Mouse (Mus musculus) liver, postnatal 0 days (tissue): ENCODE measurements at regions not wholly inside any gene's neighbourhood (a gene's known extent, or its start where the extent isn't known, plus 50 kb on each side); places are given as distances from the start of the nearest gene placed in this dataset.

Experiments used
- ATAC-seq: fragments of 200-750 bp; cut with Nextera tagmentation; 2 replicates; pipeline ENCODE4 v1.8.0; 2017; ENCODE audit warnings: mild to moderate bottlenecking, moderate library complexity
- DNase-seq: peaks from one replicate; pipeline ENCODE4 v3.0.0-alpha.2; 2016
- H3K27ac ChIP-seq: fragments of 300-500 bp; sonication (generic); 2 replicates; pipeline ENCODE4 v1.5.1; 2014; ENCODE audit warnings: antibody characterized with exemption, moderate library complexity, mild to moderate bottlenecking, low read depth
- H3K27me3 ChIP-seq: fragments of 300-500 bp; sonication (generic); 2 replicates; pipeline ENCODE4 v1.6.1; 2014; ENCODE audit warnings: low read length, control low read depth, mixed read lengths; ENCODE audit not compliant: insufficient read depth
- H3K36me3 ChIP-seq: fragments of 300-500 bp; sonication (generic); replicated peaks from 2 replicates; pipeline ENCODE4 v1.6.1; 2014; ENCODE audit warnings: mild to moderate bottlenecking, control low read depth, low read length, moderate library complexity, mixed read lengths; ENCODE audit not compliant: insufficient read depth
- H3K4me1 ChIP-seq: fragments of 300-500 bp; sonication (generic); 2 replicates; pipeline ENCODE4 v1.6.1; 2014; ENCODE audit warnings: antibody characterized with exemption, mild to moderate bottlenecking, control low read depth; ENCODE audit not compliant: insufficient read depth
- H3K4me2 ChIP-seq: fragments of 300-500 bp; sonication (generic); 2 replicates; pipeline ENCODE4 v1.6.1; 2014; ENCODE audit warnings: low read depth, mild to moderate bottlenecking, low read length, moderate library complexity, mixed read lengths
- H3K4me3 ChIP-seq: fragments of 300-500 bp; sonication (generic); 2 replicates; pipeline ENCODE4 v1.5.1; 2014; ENCODE audit warnings: low read depth, low read length
- H3K9ac ChIP-seq: fragments of 300-500 bp; sonication (generic); replicated peaks from 2 replicates; pipeline ENCODE4 v1.6.1; 2014; ENCODE audit warnings: mild to moderate bottlenecking, moderate library complexity
- H3K9me3 ChIP-seq: fragments of 300-500 bp; sonication (generic); 2 replicates; pipeline ENCODE4 v1.6.1; 2016; ENCODE audit warnings: mild to moderate bottlenecking, control low read depth, low read length, mixed read lengths
- CTCF ChIP-seq: sonication (generic); IDR thresholded peaks from 2 replicates; pipeline ENCODE4 v1.5.1; 2016; ENCODE audit warnings: antibody characterized with exemption, low read depth
- EP300 ChIP-seq: IDR thresholded peaks from 2 replicates; pipeline ENCODE4 v1.6.1; 2016; ENCODE audit warnings: antibody characterized with exemption, low read depth, mild to moderate bottlenecking
- WGBS: fragments of 180-500 bp; shearing (Covaris S2); extraction: QIAGEN DNeasy Blood & Tissue Kit; methylation state at CpG from one replicate; pipeline ENCODE4 v1.1.7; 2014; ENCODE audit not compliant: insufficient replicate concordance; 5-methylcytosine and 5-hydroxymethylcytosine counted together

DNA sequence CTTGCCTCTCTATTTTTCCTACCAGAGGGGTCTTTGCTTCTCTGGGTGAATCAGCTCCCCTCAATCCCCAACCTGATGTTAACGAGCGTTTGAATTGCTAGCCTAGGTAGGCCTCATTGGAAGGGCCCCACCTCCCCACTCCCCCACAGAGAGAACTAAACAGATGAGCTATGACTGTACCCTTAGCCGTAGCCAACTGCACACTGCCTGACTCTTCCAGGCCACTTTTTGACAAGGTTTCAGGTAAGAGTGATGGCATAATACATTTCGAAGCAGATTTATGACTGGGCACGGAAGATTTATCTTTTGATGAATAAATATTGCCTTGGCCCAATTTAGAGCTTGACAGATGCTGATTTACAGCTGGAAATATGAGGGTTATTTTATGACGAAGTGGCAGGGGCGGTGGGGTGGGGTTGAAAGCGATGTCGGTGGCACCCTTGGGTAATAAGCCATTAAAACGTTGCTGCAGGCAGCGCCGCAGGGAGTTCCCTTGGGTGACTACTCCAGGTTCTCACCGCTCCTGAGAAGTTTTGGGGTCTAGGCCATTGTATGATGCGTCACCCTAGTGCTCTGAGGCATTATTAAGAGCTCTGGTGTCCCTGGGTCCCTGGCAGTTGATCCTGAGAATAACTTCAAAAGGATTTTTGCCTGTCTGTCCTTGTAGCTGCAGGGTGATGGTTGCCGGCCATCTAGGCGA is 159.7 kb upstream of the Mrps10 start:
- Histone ChIP-seq H3K27me3 (no peaks in the 10 kb centered on the region), H3K36me3 (no peaks in the 10 kb centered on the region), H3K27ac (no peak overlapping the region), H3K9ac (no peak overlapping the region), H3K4me1 (peaks cover 3% of the 10 kb centered on the region; the same call in 1 of the 2 replicates), H3K9me3 (no peaks in the 10 kb centered on the region), H3K4me2 (no peak overlapping the region), H3K4me3 (no peak overlapping the region)
- DNase-seq (no peak), ATAC-seq (no peak)
- WGBS = 84% methylated on average over 16 of the region's 16 CpGs
- no peak for TF ChIP-seq EP300
- TF ChIP-seq CTCF = no peak

DNA sequence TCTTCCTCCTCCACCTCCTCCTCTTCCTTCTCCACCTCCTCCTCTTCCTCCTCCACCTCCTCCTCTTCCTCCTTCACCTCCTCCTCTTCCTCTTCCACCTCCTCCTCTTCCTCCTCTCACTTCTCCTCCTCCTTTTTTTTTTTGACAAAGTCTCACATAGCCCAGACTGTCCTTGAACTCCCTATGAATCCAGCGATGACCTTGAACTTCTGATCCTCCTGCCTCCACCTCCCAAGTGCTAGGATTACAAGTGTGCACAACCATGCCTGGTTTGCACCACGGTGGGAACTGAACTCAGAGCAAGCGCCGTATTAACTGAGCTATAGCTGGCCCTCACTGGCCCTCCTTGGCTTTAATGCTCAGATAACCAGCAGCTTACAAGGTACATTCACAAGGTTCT is 161.2 kb upstream of the Mrps10 start:
- ATAC-seq (no peak), DNase-seq (no peak)
- Histone ChIP-seq H3K27ac (no peak overlapping the region), H3K4me2 (no peak overlapping the region), H3K4me1 (peaks cover 3% of the 10 kb centered on the region; the same call in 1 of the 2 replicates), H3K27me3 (no peaks in the 10 kb centered on the region), H3K9ac (no peak overlapping the region), H3K9me3 (no peaks in the 10 kb centered on the region), H3K36me3 (no peaks in the 10 kb centered on the region), H3K4me3 (no peak overlapping the region)
- WGBS = 84% methylated on average over 4 of the region's 4 CpGs
- no peak for TF ChIP-seq CTCF
- TF ChIP-seq EP300 = no peak

DNA sequence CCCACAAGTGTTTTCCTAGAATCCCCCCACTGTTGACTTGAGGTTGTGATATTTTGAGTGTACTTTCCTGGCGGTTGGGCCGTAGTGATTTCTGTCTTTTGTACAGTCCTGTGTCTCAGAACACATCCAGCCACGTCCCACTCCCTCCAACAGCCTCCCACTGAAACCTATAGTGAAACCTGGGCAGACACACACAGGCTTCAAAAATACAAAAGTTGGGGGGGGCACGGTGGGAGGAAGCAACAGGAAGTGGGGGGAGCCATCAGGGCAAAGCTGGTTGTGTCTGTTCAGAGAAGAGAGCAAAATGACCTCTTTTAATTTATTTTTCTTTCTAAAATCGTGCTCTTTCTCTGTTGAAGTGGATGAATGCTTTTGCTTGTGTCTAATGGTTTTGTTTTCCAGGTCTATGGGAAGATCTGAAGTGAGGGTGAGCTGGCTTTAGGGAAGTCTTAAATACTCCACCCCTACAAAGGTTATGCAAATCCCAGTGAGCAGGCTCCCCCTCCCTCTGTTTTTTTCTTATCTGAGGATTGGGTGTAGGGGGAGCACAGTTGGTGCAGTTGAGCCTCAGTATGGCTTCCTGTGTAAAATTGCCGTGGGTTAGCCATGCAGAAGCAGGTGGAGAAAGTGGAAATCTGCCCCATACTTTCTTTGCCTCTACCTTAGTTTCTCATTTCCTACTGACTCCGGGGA is 164.1 kb upstream of the Mrps10 start:
- WGBS = 40% methylated on average over 7 of the region's 7 CpGs
- DNase-seq = no peak
- TF ChIP-seq CTCF = no peak
- no peak for TF ChIP-seq EP300

DNA sequence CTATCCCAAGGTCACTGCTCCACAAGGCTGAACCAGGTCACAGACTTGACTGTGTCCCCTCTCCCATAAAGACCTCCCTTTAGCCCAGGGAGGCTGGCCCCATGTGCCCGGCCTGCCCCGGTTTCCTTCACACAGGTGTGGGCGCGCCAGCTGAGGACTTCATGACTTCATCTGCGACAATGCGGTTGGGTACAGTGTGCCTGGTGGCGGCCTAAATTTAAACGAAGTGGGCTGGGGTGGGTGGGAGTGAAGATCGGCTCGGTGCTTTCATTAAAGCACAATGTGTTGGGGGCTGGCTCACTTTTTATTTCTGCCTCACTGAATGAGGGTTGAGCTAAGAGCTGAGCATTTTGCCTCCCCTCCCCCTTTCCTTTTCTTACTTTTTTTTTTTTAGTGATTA is 169.5 kb upstream of the Mrps10 start:
- H3K4me3 ChIP-seq = no peak overlapping the region
- H3K27ac ChIP-seq = no peak overlapping the region
- ATAC-seq (no peak), DNase-seq (no peak)
- H3K4me2 ChIP-seq = no peak overlapping the region
- no peaks in the 10 kb centered on the region for H3K36me3 ChIP-seq
- no peaks in the 10 kb centered on the region for H3K9me3 ChIP-seq
- H3K4me1 ChIP-seq = peaks cover under 1% of the 10 kb centered on the region; the same call in 1 of the 2 replicates
- TF ChIP-seq EP300 = no peak
- TF ChIP-seq CTCF = no peak
- WGBS = 83% methylated on average over 10 of the region's 10 CpGs
- H3K9ac ChIP-seq = no peak overlapping the region
- H3K27me3 ChIP-seq = no peaks in the 10 kb centered on the region

More for the DNA sequence above, 164.1 kb upstream of the Mrps10 start:
- Histone ChIP-seq H3K27me3 (no peaks in the 10 kb centered on the region), H3K27ac (no peak overlapping the region), H3K9ac (no peak overlapping the region), H3K4me3 (no peak overlapping the region), H3K36me3 (no peaks in the 10 kb centered on the region), H3K9me3 (no peaks in the 10 kb centered on the region), H3K4me2 (no peak overlapping the region), H3K4me1 (peaks cover 3% of the 10 kb centered on the region; the same call in 1 of the 2 replicates)
- ATAC-seq = no peak

DNA sequence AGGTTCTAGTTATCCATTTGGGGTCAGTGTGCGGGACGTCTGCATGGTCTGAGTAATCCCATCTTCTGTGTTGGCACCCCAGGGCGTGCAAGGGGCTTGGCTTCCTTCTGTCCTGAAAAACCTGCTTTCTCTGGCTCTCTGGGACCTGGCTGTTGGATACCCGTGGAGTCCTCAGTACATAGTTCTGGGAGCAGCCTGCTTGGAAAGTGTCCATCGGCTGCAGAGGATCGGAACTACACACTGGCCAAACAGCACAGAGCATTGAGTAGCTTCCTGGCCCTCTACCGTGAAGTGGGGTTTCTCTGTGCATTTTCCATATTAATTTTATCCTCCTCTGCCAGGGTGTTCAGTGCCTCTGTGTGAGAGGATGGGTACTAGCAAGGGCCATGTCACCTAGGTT is 170.7 kb upstream of the Mrps10 start:
- no peak overlapping the region for H3K27ac ChIP-seq
- H3K4me3 ChIP-seq = no peak overlapping the region
- H3K4me2 ChIP-seq = no peak overlapping the region
- no peaks in the 10 kb centered on the region for H3K9me3 ChIP-seq
- TF ChIP-seq EP300 (no peak), CTCF (no peak)
- ATAC-seq = no peak
- H3K27me3 ChIP-seq = no peaks in the 10 kb centered on the region
- WGBS = 73% methylated on average over 7 of the region's 7 CpGs
- no peaks in the 10 kb centered on the region for H3K36me3 ChIP-seq
- H3K4me1 ChIP-seq = no peaks in the 10 kb centered on the region
- H3K9ac ChIP-seq = no peak overlapping the region
- no peak for DNase-seq

DNA sequence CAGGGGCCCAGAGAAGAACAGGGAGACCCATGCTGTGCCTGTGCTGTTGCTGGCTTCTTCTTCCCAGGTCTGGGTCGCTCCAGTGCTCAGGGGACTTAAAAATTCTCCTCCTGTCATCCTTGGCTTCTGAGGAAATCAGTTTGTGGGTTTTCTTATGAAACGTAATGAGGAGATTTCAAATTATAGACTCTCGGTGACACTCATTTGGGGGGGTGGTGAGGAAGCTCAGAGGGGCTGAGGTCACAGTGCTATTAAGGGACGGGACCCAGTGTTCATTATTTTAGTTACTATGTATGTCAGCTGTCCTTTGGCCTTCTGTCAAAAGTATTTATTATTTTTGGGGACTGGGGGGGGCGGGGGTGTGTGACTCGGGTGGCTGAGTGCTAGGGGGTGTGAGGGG is 171.7 kb upstream of the Mrps10 start:
- no peak for ATAC-seq
- no peak for DNase-seq
- no peaks in the 10 kb centered on the region for H3K9me3 ChIP-seq
- no peak overlapping the region for H3K4me2 ChIP-seq
- no peaks in the 10 kb centered on the region for H3K36me3 ChIP-seq
- H3K4me1 ChIP-seq = no peaks in the 10 kb centered on the region
- TF ChIP-seq CTCF = no peak
- no peak for TF ChIP-seq EP300
- no peak overlapping the region for H3K27ac ChIP-seq
- WGBS = 55% methylated on average over 6 of the region's 6 CpGs
- H3K4me3 ChIP-seq = no peak overlapping the region
- H3K27me3 ChIP-seq = no peaks in the 10 kb centered on the region
- H3K9ac ChIP-seq = no peak overlapping the region
